Mouse (Mus musculus) midbrain, embryonic 11.5 days (tissue): Measurements from ENCODE around the gene Pif1. TPM values are rescaled to one million over a fixed set of nuclear protein-coding genes. Genes with fewer than 3 reads are reported as not detected.

Experiments
- ATAC-seq: fragments of 200-750 bp; cut with Nextera tagmentation; 2 replicates; pipeline ENCODE4 v1.8.0; 2017; ENCODE audit warnings: moderate TSS enrichment, moderate library complexity; ENCODE audit not compliant: low FRiP score
- DNase-seq: peaks from one replicate; pipeline ENCODE4 v3.0.0; 2015; ENCODE audit warnings: low spot score; ENCODE audit errors: missing footprints
- H3K27ac ChIP-seq: fragments of 300-500 bp; sonication (generic); 2 replicates; pipeline ENCODE4 v1.5.1; 2014; ENCODE audit warnings: low read depth, low read length
- H3K27me3 ChIP-seq: fragments of 300-500 bp; sonication (generic); 2 replicates; pipeline ENCODE4 v1.6.1; 2014; ENCODE audit warnings: mild to moderate bottlenecking, low read length, moderate library complexity, mixed read lengths; ENCODE audit not compliant: control insufficient read depth, insufficient read depth
- H3K36me3 ChIP-seq: fragments of 300-500 bp; sonication (generic); 2 replicates; pipeline ENCODE4 v1.6.1; 2014; ENCODE audit warnings: mild to moderate bottlenecking, low read length, moderate library complexity, mixed read lengths; ENCODE audit not compliant: control insufficient read depth, insufficient read depth
- H3K4me1 ChIP-seq: fragments of 300-500 bp; sonication (generic); 2 replicates; pipeline ENCODE4 v1.6.1; 2014; ENCODE audit warnings: low read length; ENCODE audit not compliant: control insufficient read depth, insufficient read depth
- H3K4me2 ChIP-seq: fragments of 300-500 bp; sonication (generic); 2 replicates; pipeline ENCODE4 v1.6.1; 2014; ENCODE audit warnings: mild to moderate bottlenecking, moderate library complexity
- H3K4me3 ChIP-seq: fragments of 300-500 bp; sonication (generic); 2 replicates; pipeline ENCODE4 v1.5.1; 2014; ENCODE audit warnings: low read depth, low read length
- H3K9ac ChIP-seq: fragments of 300-500 bp; sonication (generic); 2 replicates; pipeline ENCODE4 v1.6.1; 2014; ENCODE audit warnings: low read length
- H3K9me3 ChIP-seq: fragments of 300-500 bp; sonication (generic); 2 replicates; pipeline ENCODE4 v1.6.1; 2016; ENCODE audit warnings: low read length; ENCODE audit not compliant: control insufficient read depth
- WGBS: fragments of 180-500 bp; shearing (Covaris S2); extraction: QIAGEN DNeasy Blood & Tissue Kit; methylation state at CpG from one replicate; pipeline ENCODE4 v1.1.7; 2014; 5-methylcytosine and 5-hydroxymethylcytosine counted together
- polyA plus RNA-seq: library from polyadenylated mRNA; unstranded; fragments of >200 nt; fragmentation: Nextera tagmentation; extraction: Ambion mirVana; gene quantifications from 2 replicates; pipeline ENCODE4 v1.2.1, GENCODE M21; 2014

Gene Pif1
- polyA plus RNA-seq: 12.0 and 13.6 TPM in 2 replicates

DNA sequence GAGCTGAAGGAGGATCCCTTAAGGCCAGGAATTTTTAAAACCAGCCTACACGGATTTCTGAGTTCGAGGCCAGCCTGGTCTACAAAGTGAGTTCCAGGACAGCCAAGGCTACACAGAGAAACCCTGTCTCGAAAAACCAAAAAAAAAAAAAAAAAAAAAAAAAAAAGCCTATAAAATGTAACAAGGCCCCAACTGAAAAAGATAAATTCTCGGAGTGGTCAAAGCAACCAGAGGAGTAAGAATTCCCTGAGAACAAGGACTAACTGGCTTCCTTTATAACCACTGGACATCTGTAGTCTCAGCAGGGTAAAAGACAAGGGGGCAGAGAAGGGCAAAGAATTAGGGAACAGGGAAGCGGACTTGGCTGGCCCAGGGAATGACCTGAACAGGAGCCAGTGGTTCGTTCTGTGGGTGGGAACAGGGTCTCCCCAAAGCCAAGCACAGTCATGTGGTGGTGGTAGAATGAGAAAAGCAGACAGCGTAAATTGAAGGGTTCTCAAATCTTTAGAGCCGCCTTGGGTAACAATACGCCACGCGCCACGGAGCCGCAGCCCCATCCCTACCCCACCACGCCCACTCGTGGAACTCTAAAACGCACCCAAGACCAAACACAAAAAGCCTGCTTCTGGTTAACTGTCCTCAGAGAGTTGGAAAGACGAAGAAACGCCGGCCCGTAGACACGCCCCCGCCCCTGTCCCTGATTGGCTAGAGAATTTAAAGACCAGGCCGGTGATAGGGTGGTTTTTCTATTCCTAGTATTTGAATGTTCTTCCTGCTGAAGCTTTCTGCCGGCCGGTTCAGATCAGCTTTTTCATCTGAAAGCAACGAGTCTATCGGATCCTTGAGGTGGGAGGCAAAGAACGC, at the start of gene Pif1:
Pif1 (plus strand) TSS at position 755 of the 864 bp plus-strand sequence.
- DNase-seq: peak; percentile 97
- Histone ChIP-seq H3K9me3 (no peaks in the 10 kb centered on the region), H3K27me3 (no peaks in the 10 kb centered on the region), H3K27ac (peak within 1 kb of the TSS; percentile 68), H3K4me2 (peak within 1 kb of the TSS; percentile 95), H3K36me3 (no peaks in the 10 kb centered on the region; the same call in 1 of the 2 replicates), H3K9ac (peak within 1 kb of the TSS; percentile 74), H3K4me3 (peak within 1 kb of the TSS; percentile 69), H3K4me1 (peaks cover 16% of the 10 kb centered on the region)
- WGBS: 10% methylated on average over 28 of the region's 28 CpGs
- ATAC-seq: peak; percentile 81

GRCm38 (mm10) chr9:65537901-65538630, 48.9 kb upstream of the Pif1 start:
- Histone ChIP-seq H3K36me3 (no peaks in the 10 kb centered on the region), H3K27ac (no peak overlapping the region), H3K9me3 (no peaks in the 10 kb centered on the region), H3K4me1 (no peaks in the 10 kb centered on the region), H3K4me2 (no peak overlapping the region), H3K9ac (no peak overlapping the region), H3K4me3 (no peak overlapping the region), H3K27me3 (no peaks in the 10 kb centered on the region)
- no peak for DNase-seq
- WGBS: 88% methylated on average over 8 of the region's 8 CpGs
- ATAC-seq: no peak

DNA sequence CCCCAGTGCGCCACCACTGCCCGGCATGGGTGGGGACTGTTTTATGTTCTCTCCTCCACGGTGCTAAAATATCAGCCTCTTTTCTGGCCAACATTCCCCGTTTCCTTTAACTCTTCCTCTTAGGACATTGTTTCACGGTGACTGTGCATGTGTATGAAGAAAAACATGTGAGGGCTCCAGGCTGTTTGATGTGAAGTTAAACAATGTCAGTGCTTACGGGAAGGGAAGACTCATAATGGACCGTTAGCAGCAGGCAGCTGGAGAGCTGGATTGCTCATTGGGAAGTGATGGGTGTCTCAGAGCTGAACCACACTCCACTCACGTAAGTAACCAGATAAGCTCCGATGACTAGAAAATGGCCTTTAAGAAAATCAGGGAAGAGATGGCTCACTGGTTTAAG, 47.3 kb upstream of the Pif1 start:
- no peaks in the 10 kb centered on the region for H3K9me3 ChIP-seq
- H3K27ac ChIP-seq: no peak overlapping the region
- no peaks in the 10 kb centered on the region for H3K36me3 ChIP-seq
- H3K4me1 ChIP-seq: no peaks in the 10 kb centered on the region
- no peak overlapping the region for H3K4me2 ChIP-seq
- H3K27me3 ChIP-seq: no peaks in the 10 kb centered on the region
- 86% methylated on average over 9 of the region's 9 CpGs for WGBS
- no peak overlapping the region for H3K4me3 ChIP-seq
- ATAC-seq (no peak), DNase-seq (no peak)
- H3K9ac ChIP-seq: no peak overlapping the region

DNA sequence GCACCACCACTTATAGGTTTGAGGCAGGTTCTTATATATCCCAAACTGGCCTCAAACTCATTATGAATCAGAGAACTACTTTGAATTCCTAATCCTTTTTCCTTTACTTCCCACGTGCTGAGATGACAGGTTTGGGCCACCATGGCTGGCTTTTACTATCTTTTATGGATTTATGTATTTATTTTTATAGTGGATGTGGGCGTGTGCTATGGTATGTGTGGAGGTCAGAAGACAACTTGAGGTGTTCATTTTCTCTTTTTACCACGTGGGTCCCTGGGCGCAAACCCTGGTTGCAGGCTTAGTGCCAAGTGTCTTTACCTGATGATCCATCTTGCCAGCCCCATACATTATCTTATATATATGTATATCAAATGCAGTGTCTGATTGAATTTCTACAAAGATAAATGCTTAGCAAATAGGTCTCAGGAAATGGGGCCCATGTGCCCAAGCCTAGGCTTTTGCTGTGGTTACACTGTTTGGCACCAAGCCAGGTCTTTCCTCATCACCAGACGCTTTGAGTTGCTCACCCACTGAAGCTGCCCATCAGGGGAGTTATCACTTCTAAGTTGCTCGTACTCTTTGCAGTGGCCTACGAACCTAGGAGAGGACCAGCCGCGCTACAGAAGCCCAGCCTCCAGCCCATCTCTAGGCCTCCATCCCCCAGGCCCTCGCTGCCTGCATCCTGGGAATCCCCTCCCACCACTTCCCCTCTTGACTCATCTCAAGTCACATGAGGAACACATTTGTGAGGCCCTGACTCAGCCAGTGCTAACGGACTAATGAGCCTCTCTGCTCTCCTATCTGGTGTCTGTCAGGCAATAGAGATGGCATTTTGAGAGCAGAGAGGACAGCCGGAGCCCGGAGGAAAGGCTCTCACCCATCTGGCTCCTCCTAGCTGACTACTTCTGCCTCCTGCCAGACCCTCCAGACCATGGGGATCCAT, 45.6 kb upstream of the Pif1 start:
- WGBS: 77% methylated on average over 13 of the region's 13 CpGs
- ATAC-seq (no peak), DNase-seq (no peak)
- no peak overlapping the region for H3K4me2 ChIP-seq
- no peaks in the 10 kb centered on the region for H3K27me3 ChIP-seq
- H3K27ac ChIP-seq: no peak overlapping the region
- H3K4me3 ChIP-seq: no peak overlapping the region
- H3K36me3 ChIP-seq: no peaks in the 10 kb centered on the region
- H3K4me1 ChIP-seq: no peaks in the 10 kb centered on the region
- no peak overlapping the region for H3K9ac ChIP-seq
- H3K9me3 ChIP-seq: no peaks in the 10 kb centered on the region

DNA sequence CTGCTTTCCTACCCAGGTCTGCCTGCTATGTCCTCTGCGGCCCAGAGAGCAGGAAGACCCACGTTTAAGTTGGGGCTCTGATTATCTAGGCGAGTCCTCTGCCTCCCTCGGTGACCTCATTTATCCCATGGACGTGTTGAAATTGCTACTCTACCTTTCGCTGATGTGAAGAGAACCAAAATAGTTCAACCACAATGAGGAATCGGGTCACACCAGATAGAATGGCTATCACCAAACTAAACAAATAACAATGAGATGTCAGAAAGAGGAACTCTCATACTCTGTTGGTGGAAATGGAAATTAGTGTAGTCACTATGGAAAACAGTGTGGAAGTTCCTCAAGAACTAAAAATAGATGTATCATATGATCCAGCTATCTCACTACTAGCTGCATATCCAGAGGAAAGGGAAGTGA, 44.8 kb upstream of the Pif1 start:
- no peak for DNase-seq
- Histone ChIP-seq H3K4me1 (no peaks in the 10 kb centered on the region), H3K4me3 (no peak overlapping the region), H3K27ac (no peak overlapping the region), H3K9ac (no peak overlapping the region), H3K36me3 (no peaks in the 10 kb centered on the region), H3K9me3 (no peaks in the 10 kb centered on the region), H3K4me2 (no peak overlapping the region), H3K27me3 (no peaks in the 10 kb centered on the region)
- ATAC-seq: no peak
- 85% methylated on average over 7 of the region's 7 CpGs for WGBS

DNA sequence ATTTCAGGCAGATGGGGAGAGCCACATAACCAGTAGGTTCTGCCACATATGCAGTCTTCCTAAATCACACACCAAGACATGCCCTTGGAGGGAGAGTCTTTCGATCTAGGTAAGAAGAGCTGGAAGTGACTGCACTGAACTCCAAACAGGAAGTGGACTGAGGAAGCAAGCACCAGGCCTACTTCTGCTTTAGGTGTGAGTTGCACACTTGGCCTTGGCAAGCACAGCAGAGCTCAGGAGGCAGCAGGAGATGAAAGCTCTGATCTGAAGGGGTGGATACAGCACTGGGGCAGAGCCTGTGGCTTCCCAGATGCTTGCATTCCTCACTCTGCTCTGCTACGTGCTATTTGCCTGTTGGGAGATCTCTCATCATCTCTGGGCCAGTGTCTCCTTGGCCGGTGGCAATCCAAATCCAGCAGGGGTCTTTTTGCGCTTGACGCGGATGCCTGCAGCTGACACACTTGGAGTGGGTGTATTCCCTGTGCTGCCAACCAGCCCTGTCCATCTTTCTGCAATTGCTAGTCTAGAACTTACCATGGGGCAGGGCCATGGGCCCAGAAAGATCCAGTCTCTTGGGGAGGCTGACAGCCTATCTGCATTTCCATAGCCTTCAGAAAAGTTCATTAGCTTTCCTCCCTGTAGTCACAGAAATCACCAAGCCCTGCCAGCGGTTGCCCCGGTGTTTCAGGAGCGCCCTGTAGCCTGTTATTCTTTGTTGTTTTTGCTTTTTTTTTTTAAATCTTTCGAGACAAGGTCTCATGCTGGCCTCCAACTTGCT, 41.1 kb upstream of the Pif1 start:
- no peak overlapping the region for H3K9ac ChIP-seq
- no peaks in the 10 kb centered on the region for H3K9me3 ChIP-seq
- no peaks in the 10 kb centered on the region for H3K36me3 ChIP-seq
- H3K4me2 ChIP-seq: no peak overlapping the region
- 74% methylated on average over 10 of the region's 10 CpGs for WGBS
- H3K4me3 ChIP-seq: no peak overlapping the region
- no peaks in the 10 kb centered on the region for H3K27me3 ChIP-seq
- H3K4me1 ChIP-seq: peaks cover 8% of the 10 kb centered on the region
- no peak for ATAC-seq
- H3K27ac ChIP-seq: no peak overlapping the region
- no peak for DNase-seq

DNA sequence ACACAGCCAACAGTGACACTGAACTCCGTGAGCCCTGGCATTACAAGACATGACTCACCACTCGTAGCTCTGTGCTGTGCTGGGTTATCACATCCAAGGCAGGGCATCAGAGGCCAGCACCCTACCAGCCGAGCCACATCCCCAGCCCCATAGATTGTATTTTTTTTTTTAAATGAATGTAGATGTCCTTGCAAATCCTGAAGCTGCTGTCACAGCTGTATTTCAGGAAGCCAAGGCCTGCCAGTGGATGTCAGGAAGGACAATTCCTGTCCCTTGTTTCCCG, 40.6 kb upstream of the Pif1 start:
- Histone ChIP-seq H3K27ac (no peak overlapping the region), H3K4me3 (no peak overlapping the region), H3K36me3 (no peaks in the 10 kb centered on the region), H3K4me2 (no peak overlapping the region), H3K9me3 (no peaks in the 10 kb centered on the region), H3K4me1 (peaks cover 10% of the 10 kb centered on the region), H3K9ac (no peak overlapping the region), H3K27me3 (no peaks in the 10 kb centered on the region)
- ATAC-seq (no peak), DNase-seq (no peak)
- 65% methylated on average over 4 of the region's 4 CpGs for WGBS

GRCm38 (mm10) chr9:65547111-65547510, 39.8 kb upstream of the Pif1 start:
- H3K9me3 ChIP-seq: no peaks in the 10 kb centered on the region
- H3K36me3 ChIP-seq: no peaks in the 10 kb centered on the region
- H3K4me1 ChIP-seq: peaks cover 10% of the 10 kb centered on the region
- no peak overlapping the region for H3K4me3 ChIP-seq
- ATAC-seq: no peak
- no peak overlapping the region for H3K4me2 ChIP-seq
- H3K27ac ChIP-seq: no peak overlapping the region
- H3K9ac ChIP-seq: no peak overlapping the region
- 83% methylated on average over 5 of the region's 5 CpGs for WGBS
- no peak for DNase-seq
- H3K27me3 ChIP-seq: no peaks in the 10 kb centered on the region
